Mouse (Mus musculus) stomach, postnatal 0 days (tissue): ENCODE measurements around the gene Sebox. TPM values are rescaled to one million over a fixed set of nuclear protein-coding genes. Genes with fewer than 3 reads are reported as not detected.

Experiments
- ATAC-seq: fragments of 200-750 bp; cut with Nextera tagmentation; 2 replicates; pipeline ENCODE4 v1.8.0; 2017; ENCODE audit not compliant: low FRiP score, low TSS enrichment
- DNase-seq: peaks from one replicate; pipeline ENCODE4 v3.0.0-alpha.2; 2016; ENCODE audit warnings: low spot score
- H3K27ac ChIP-seq: fragments of 300-500 bp; sonication (generic); replicated peaks from 2 replicates; pipeline ENCODE4 v1.5.1; 2014; ENCODE audit warnings: mild to moderate bottlenecking, control low read depth
- H3K27me3 ChIP-seq: fragments of 300-500 bp; sonication (generic); 2 replicates; pipeline ENCODE4 v1.6.1; 2014; ENCODE audit warnings: low read length; ENCODE audit not compliant: control insufficient read depth, insufficient read depth
- H3K36me3 ChIP-seq: fragments of 300-500 bp; sonication (generic); 2 replicates; pipeline ENCODE4 v1.6.1; 2014; ENCODE audit warnings: low read length, mixed read lengths; ENCODE audit not compliant: control insufficient read depth, insufficient read depth
- H3K4me1 ChIP-seq: fragments of 300-500 bp; sonication (generic); replicated peaks from 2 replicates; pipeline ENCODE4 v1.6.1; 2014; ENCODE audit warnings: antibody characterized with exemption; ENCODE audit not compliant: control insufficient read depth, insufficient read depth
- H3K4me2 ChIP-seq: fragments of 300-500 bp; sonication (generic); replicated peaks from 2 replicates; pipeline ENCODE4 v1.6.1; 2014; ENCODE audit warnings: low read depth, mild to moderate bottlenecking, control low read depth, moderate library complexity
- H3K4me3 ChIP-seq: fragments of 300-500 bp; sonication (generic); 2 replicates; pipeline ENCODE4 v1.5.1; 2014; ENCODE audit warnings: low read depth, low read length, control low read depth
- H3K9ac ChIP-seq: fragments of 300-500 bp; sonication (generic); 2 replicates; pipeline ENCODE4 v1.6.1; 2014; ENCODE audit warnings: mild to moderate bottlenecking, low read length, control low read depth, mixed read lengths
- H3K9me3 ChIP-seq: fragments of 300-500 bp; sonication (generic); 2 replicates; pipeline ENCODE4 v1.6.1; 2016; ENCODE audit warnings: low read length; ENCODE audit not compliant: control insufficient read depth
- CTCF ChIP-seq: IDR thresholded peaks from 2 replicates; pipeline ENCODE4 v1.5.1; 2016; ENCODE audit warnings: antibody characterized with exemption, low read depth, mild to moderate bottlenecking, moderate library complexity
- EP300 ChIP-seq: optimal IDR thresholded peaks from 2 replicates; pipeline ENCODE3; 2016; ENCODE audit warnings: antibody characterized with exemption
- WGBS: fragments of 180-500 bp; shearing (Covaris S2); extraction: QIAGEN DNeasy Blood & Tissue Kit; methylation state at CpG from one replicate; pipeline ENCODE4 v1.1.7; 2014; 5-methylcytosine and 5-hydroxymethylcytosine counted together
- polyA plus RNA-seq: library from polyadenylated mRNA; unstranded; fragments of >200 nt; fragmentation: Nextera tagmentation; extraction: Ambion mirVana; gene quantifications from 2 replicates; pipeline ENCODE4 v1.2.1, GENCODE M21; 2015

Gene Sebox
- polyA plus RNA-seq, 1 experiment from 2014 or later: 0.10 TPM

DNA sequence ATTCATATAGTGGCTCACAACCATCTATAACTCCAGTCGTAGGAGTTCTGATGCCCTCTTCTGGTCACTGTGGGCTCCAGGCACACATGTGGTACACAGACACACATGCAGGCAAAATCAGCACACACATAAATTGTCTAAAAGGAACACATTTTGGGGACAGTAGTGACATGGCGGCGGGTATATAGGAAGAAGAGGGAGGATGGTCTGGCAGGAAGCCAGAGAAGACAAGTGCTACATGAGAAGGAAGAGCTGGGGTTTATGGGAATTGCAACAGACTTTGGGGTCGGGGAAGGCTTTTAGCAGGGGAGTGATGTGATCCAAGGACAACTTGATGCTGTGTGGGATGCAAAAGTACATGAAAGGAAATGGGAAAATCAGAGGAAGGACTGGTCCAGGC, 31.3 kb downstream of the Sebox start:
- no peak overlapping the region for H3K27ac ChIP-seq
- peaks cover 7% of the 10 kb centered on the region; the same call in 1 of the 2 replicates for H3K36me3 ChIP-seq
- 78% methylated on average over 4 of the region's 4 CpGs for WGBS
- peak overlapping the region; percentile 47 for H3K4me2 ChIP-seq
- H3K4me3 ChIP-seq: peak overlapping the region; percentile 74; the same call in 1 of the 2 replicates
- ATAC-seq: no peak
- 0 out of 2 replicates have a peak overlapping the region, but pooled peaks have one; percentile 35 for H3K9ac ChIP-seq
- no peaks in the 10 kb centered on the region for H3K27me3 ChIP-seq
- no peaks in the 10 kb centered on the region for H3K4me1 ChIP-seq
- no peak for DNase-seq
- TF ChIP-seq EP300 (no peak), CTCF (peak; percentile 37)
- H3K9me3 ChIP-seq: no peaks in the 10 kb centered on the region

DNA sequence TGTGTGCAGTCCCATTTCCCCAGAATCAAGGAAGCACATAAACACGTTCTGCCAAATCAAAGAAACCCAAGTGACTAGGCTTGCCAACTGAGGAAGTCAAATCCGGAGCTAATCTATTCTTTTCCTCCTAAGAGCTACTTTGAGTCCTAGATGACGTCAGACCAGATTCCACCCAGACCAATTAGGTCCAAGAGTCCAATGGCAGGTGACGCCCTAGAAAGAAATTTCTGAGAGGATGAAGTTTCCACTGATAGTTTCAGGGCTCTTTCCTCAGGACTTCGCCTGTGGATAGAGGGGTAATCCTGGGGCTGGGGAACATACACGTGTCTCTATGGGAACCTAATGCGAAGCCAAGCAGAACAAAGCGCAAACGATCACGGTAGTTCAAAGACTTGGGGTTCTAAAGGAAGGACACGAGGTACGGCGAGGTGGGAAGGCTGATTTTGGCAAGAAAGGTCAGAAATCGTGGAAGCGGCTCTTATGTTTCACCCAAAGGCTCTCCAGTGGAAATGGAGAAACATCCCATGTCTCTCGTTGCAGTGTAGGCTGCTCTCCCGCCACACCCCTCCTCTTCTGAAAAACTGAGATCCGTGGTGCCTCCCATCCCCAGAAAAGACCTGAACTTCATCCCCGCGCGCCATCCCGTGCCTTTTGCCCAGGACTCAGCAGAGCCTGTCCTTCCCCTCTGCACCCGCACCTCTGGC, 32.3 kb downstream of the Sebox start:
- under 1% methylated on average over 23 of the region's 23 CpGs for WGBS
- peak; percentile 64 for DNase-seq
- peak; percentile 22 for ATAC-seq

DNA sequence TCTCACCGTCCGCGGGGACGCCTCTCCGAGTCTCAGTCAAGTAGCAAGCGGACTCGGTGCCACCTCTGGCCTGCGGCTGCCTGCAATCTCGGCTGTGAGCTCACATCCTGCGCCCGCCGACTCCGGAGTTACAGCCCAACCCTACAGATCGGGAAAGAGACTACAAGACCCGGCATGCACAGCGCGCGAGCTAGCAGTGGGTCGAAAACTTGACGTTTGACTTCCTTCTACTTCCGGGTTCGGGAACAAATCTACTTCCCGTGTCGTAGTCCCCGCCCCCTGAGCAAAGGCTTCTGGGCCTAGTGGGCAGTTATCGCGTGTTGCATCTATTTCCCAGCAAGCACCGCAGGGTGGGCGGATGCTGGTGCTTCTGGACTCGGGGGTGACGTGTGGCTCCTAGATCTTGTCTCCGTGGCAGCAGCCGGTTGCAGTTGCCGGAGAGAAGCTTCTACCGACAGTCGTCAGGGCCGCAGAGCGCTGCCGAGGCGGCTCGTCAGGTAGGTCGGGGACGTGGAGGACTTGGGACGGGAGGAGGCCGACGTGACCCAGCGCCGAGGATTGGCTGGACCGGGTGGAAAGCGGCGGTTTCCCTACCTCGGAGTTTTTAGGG, 32.9 kb downstream of the Sebox start, which contains the start of the genes Tnfaip1 and Ift20:
Gene Tnfaip1 (minus strand): TSS at position 253 of the 610 bp plus-strand sequence.
Gene Ift20 (plus strand): TSS at position 282 of the 610 bp plus-strand sequence.
- peak; percentile 5; the same call in 1 of the 2 replicates for TF ChIP-seq CTCF
- no peak for TF ChIP-seq EP300
- H3K36me3 ChIP-seq: peaks cover 7% of the 10 kb centered on the region
- ATAC-seq (peak; percentile 98), DNase-seq (peak; percentile 98)
- no peaks in the 10 kb centered on the region for H3K4me1 ChIP-seq
- peak within 1 kb of the TSS; percentile 93 for H3K27ac ChIP-seq
- H3K4me2 ChIP-seq: peak within 1 kb of the TSS; percentile 79
- H3K4me3 ChIP-seq: peak within 1 kb of the TSS; percentile 74
- no peaks in the 10 kb centered on the region for H3K9me3 ChIP-seq
- peak within 1 kb of the TSS; percentile 87 for H3K9ac ChIP-seq
- under 1% methylated on average over 52 of the region's 52 CpGs for WGBS
- no peaks in the 10 kb centered on the region for H3K27me3 ChIP-seq

More for the DNA sequence above, 32.3 kb downstream of the Sebox start:
- Histone ChIP-seq H3K27ac (peak overlapping the region; percentile 93), H3K4me2 (peak overlapping the region; percentile 47), H3K9me3 (no peaks in the 10 kb centered on the region), H3K4me3 (peak overlapping the region; percentile 74), H3K9ac (peak overlapping the region; percentile 63), H3K36me3 (peaks cover 7% of the 10 kb centered on the region), H3K4me1 (no peaks in the 10 kb centered on the region), H3K27me3 (no peaks in the 10 kb centered on the region)
- TF ChIP-seq CTCF (no peak), EP300 (no peak)

DNA sequence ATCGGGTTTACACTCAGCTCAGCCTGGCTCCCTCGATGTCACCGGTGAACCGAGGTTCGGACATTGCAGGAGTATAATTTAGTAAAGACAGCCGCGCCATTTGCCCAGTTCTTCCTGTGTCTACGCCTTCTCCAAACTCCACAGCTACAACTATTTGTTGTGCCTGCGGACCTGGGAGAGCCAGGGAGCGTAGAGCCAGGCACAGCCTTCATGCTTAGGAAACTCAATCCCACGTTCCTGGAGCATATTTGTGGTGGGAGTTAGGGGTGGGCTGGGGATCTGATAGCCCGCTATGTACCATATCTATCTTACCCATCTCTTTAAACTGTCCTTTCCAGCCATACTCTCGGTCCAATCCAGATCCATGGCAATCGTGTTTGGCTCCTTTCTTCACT, 33.4 kb downstream of the Sebox start:
- ATAC-seq (no peak; the same call in 1 of the 2 replicates), DNase-seq (no peak)
- Histone ChIP-seq H3K9ac (peak overlapping the region; percentile 87), H3K4me2 (peak overlapping the region; percentile 79), H3K9me3 (no peaks in the 10 kb centered on the region), H3K27me3 (no peaks in the 10 kb centered on the region), H3K36me3 (peaks cover 7% of the 10 kb centered on the region), H3K4me3 (peak overlapping the region; percentile 74), H3K4me1 (no peaks in the 10 kb centered on the region), H3K27ac (peak overlapping the region; percentile 93)
- under 1% methylated on average over 14 of the region's 14 CpGs for WGBS
- TF ChIP-seq EP300 (no peak), CTCF (no peak)

DNA sequence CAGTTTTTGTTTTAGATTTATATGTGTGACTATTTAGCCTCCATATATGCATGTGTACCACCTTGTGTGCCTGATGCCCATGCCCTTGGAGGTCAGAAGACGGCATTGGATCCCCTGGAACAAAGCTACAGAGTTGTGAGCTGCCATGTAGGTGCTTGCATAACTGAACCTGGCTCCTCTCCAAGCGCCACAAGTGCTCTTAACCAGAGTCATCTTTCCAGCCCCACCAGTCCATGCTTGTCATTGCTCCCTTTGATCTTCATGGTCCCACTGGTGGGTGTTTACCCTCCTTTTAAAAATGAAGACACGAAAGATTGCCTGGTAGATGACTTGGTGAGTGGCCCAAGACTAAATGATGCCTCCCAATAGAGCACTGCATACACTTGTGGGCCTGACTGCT, 37.1 kb downstream of the Sebox start:
- H3K4me1 ChIP-seq: no peaks in the 10 kb centered on the region
- H3K9me3 ChIP-seq: no peaks in the 10 kb centered on the region
- peaks cover 7% of the 10 kb centered on the region for H3K36me3 ChIP-seq
- H3K27me3 ChIP-seq: no peaks in the 10 kb centered on the region
- TF ChIP-seq EP300: no peak
- no peak overlapping the region for H3K9ac ChIP-seq
- ATAC-seq (no peak), DNase-seq (no peak)
- no peak overlapping the region for H3K4me3 ChIP-seq
- H3K27ac ChIP-seq: no peak overlapping the region; the same call in 1 of the 2 replicates
- H3K4me2 ChIP-seq: no peak overlapping the region
- WGBS: 68% methylated on average over 3 of the region's 3 CpGs
